Mouse (Mus musculus) embryonic facial prominence, embryonic 14.5 days (tissue): ENCODE measurements around the gene Skap1. TPM values are rescaled to one million over a fixed set of nuclear protein-coding genes. Genes with fewer than 3 reads are reported as not detected.
"Not testable (repeated sequence)": the region's sequence is repeated elsewhere in the genome, so short reads cannot be mapped to it uniquely, and the experiment has no call there.

Source experiments
- ATAC-seq: fragments of 200-750 bp; cut with Nextera tagmentation; 2 replicates; pipeline ENCODE4 v1.8.0; 2017; ENCODE audit warnings: low read depth, moderate number of reproducible peaks, moderate TSS enrichment
- DNase-seq: peaks from one replicate; pipeline ENCODE4 v3.0.0-alpha.2; 2015; ENCODE audit warnings: low spot score
- H3K27ac ChIP-seq: fragments of 300-500 bp; sonication (generic); replicated peaks from 2 replicates; pipeline ENCODE4 v1.5.1; 2014; ENCODE audit warnings: low read depth, mild to moderate bottlenecking, low read length, moderate library complexity
- H3K27me3 ChIP-seq: fragments of 300-500 bp; sonication (generic); replicated peaks from 2 replicates; pipeline ENCODE4 v1.6.1; 2014; ENCODE audit warnings: low read length; ENCODE audit not compliant: control insufficient read depth, insufficient read depth
- H3K36me3 ChIP-seq: fragments of 300-500 bp; sonication (generic); 2 replicates; pipeline ENCODE4 v1.6.1; 2014; ENCODE audit warnings: low read length, mixed read lengths; ENCODE audit not compliant: control insufficient read depth, insufficient read depth
- H3K4me1 ChIP-seq: fragments of 300-500 bp; sonication (generic); 2 replicates; pipeline ENCODE4 v1.6.1; 2014; ENCODE audit warnings: antibody characterized with exemption, low read length; ENCODE audit not compliant: control insufficient read depth, insufficient read depth
- H3K4me2 ChIP-seq: fragments of 300-500 bp; sonication (generic); 2 replicates; pipeline ENCODE4 v1.6.1; 2014; ENCODE audit warnings: low read depth, mild to moderate bottlenecking, low read length, moderate library complexity, mixed read lengths
- H3K4me3 ChIP-seq: fragments of 300-500 bp; sonication (generic); 2 replicates; pipeline ENCODE4 v1.5.1; 2014; ENCODE audit warnings: low read depth, mild to moderate bottlenecking, low read length
- H3K9ac ChIP-seq: fragments of 300-500 bp; sonication (generic); 2 replicates; pipeline ENCODE4 v1.6.1; 2014; ENCODE audit warnings: low read depth, mild to moderate bottlenecking, low read length, moderate library complexity, mixed read lengths
- H3K9me3 ChIP-seq: fragments of 300-500 bp; sonication (generic); 2 replicates; pipeline ENCODE4 v1.6.1; 2016; ENCODE audit warnings: low read length; ENCODE audit not compliant: control insufficient read depth
- WGBS: fragments of 180-500 bp; shearing (Covaris S2); extraction: QIAGEN DNeasy Blood & Tissue Kit; methylation state at CpG from one replicate; pipeline ENCODE4 v1.1.7; 2014; 5-methylcytosine and 5-hydroxymethylcytosine counted together
- polyA plus RNA-seq: library from polyadenylated mRNA; unstranded; fragments of >200 nt; fragmentation: Nextera tagmentation; extraction: Ambion mirVana; gene quantifications from 2 replicates; pipeline ENCODE4 v1.2.1, GENCODE M21; 2014

Gene Skap1
- polyA plus RNA-seq, 1 experiment from 2014 or later = 1.5 TPM

- H3K4me1 ChIP-seq, ATAC-seq, H3K9ac ChIP-seq, H3K9me3 ChIP-seq, DNase-seq, H3K27me3 ChIP-seq, H3K4me3 ChIP-seq, H3K36me3 ChIP-seq, H3K4me2 ChIP-seq, H3K27ac ChIP-seq: not testable (repeated sequence)
- 16% methylated on average over 7 of the region's 7 CpGs for WGBS
These were observed 320.5 kb downstream of the Skap1 start for GRCm38 (mm10) chr11:96784847-96785246.

GRCm38 (mm10) chr11:96786731-96787450 is 322.5 kb downstream of the Skap1 start:
- Histone ChIP-seq H3K27me3 (no peaks in the 10 kb centered on the region), H3K4me3 (no peak overlapping the region), H3K4me1 (peaks cover 15% of the 10 kb centered on the region), H3K4me2 (no peak overlapping the region), H3K9me3 (no peaks in the 10 kb centered on the region), H3K27ac (no peak overlapping the region), H3K36me3 (no peaks in the 10 kb centered on the region), H3K9ac (no peak overlapping the region)
- WGBS = 25% methylated on average over 9 of the region's 9 CpGs
- no peak for ATAC-seq
- no peak for DNase-seq

- Histone ChIP-seq H3K27ac (peak within 1 kb of the TSS; percentile 94), H3K4me2 (peak within 1 kb of the TSS; percentile 82), H3K27me3 (no peaks in the 10 kb centered on the region), H3K4me1 (peaks cover 20% of the 10 kb centered on the region), H3K4me3 (peak within 1 kb of the TSS; percentile 79), H3K36me3 (no peaks in the 10 kb centered on the region), H3K9ac (peak within 1 kb of the TSS; percentile 91), H3K9me3 (no peaks in the 10 kb centered on the region)
- peak; percentile 97 for DNase-seq
- 1% methylated on average over 84 of the region's 93 CpGs for WGBS
- ATAC-seq = peak; percentile 99
These were observed 324.7 kb downstream of the Skap1 start, which contains the start of gene Cbx1 for GRCm38 (mm10) chr11:96788871-96789795. Gene Cbx1, plus strand, starts transcription at chr11:96789127.

GRCm38 (mm10) chr11:96789990-96790389 is 325.6 kb downstream of the Skap1 start:
- peaks cover 20% of the 10 kb centered on the region for H3K4me1 ChIP-seq
- H3K4me3 ChIP-seq = peak overlapping the region; percentile 79
- DNase-seq (no peak), ATAC-seq (no peak)
- peak overlapping the region; percentile 94; the same call in 1 of the 2 replicates for H3K27ac ChIP-seq
- 8% methylated on average over 5 of the region's 5 CpGs for WGBS
- peak overlapping the region; percentile 91 for H3K9ac ChIP-seq
- H3K36me3 ChIP-seq = no peaks in the 10 kb centered on the region
- no peaks in the 10 kb centered on the region for H3K27me3 ChIP-seq
- H3K4me2 ChIP-seq = peak overlapping the region; percentile 82
- no peaks in the 10 kb centered on the region for H3K9me3 ChIP-seq

- H3K27ac ChIP-seq = no peak overlapping the region
- WGBS = 0% methylated on average over 1 of the region's 1 CpGs
- H3K4me1 ChIP-seq = peaks cover 20% of the 10 kb centered on the region
- peaks cover 6% of the 10 kb centered on the region for H3K36me3 ChIP-seq
- H3K9me3 ChIP-seq = no peaks in the 10 kb centered on the region
- peak overlapping the region; percentile 79 for H3K4me3 ChIP-seq
- peak overlapping the region; percentile 35; the same call in 1 of the 2 replicates for H3K9ac ChIP-seq
- DNase-seq (no peak), ATAC-seq (no peak)
- peak overlapping the region; percentile 82 for H3K4me2 ChIP-seq
- H3K27me3 ChIP-seq = no peaks in the 10 kb centered on the region
These were observed 326.3 kb downstream of the Skap1 start for GRCm38 (mm10) chr11:96790681-96791080.

GRCm38 (mm10) chr11:96795491-96795890 is 331.1 kb downstream of the Skap1 start:
- H3K4me3 ChIP-seq = no peak overlapping the region
- H3K4me1 ChIP-seq = peaks cover 14% of the 10 kb centered on the region
- H3K27ac ChIP-seq = no peak overlapping the region
- H3K4me2 ChIP-seq = no peak overlapping the region
- H3K9me3 ChIP-seq = no peaks in the 10 kb centered on the region
- 95% methylated on average over 13 of the region's 13 CpGs for WGBS
- no peak overlapping the region for H3K9ac ChIP-seq
- no peak for DNase-seq
- H3K36me3 ChIP-seq = peaks cover 27% of the 10 kb centered on the region
- no peak for ATAC-seq
- H3K27me3 ChIP-seq = no peaks in the 10 kb centered on the region

- Histone ChIP-seq H3K4me1 (peaks cover 8% of the 10 kb centered on the region), H3K27ac (no peak overlapping the region), H3K4me2 (no peak overlapping the region), H3K9me3 (no peaks in the 10 kb centered on the region), H3K36me3 (peaks cover 33% of the 10 kb centered on the region), H3K9ac (no peak overlapping the region), H3K4me3 (no peak overlapping the region), H3K27me3 (no peaks in the 10 kb centered on the region)
- ATAC-seq (no peak), DNase-seq (no peak)
- WGBS = 97% methylated on average over 2 of the region's 2 CpGs
These were observed 331.7 kb downstream of the Skap1 start for GRCm38 (mm10) chr11:96796081-96796480.

- Histone ChIP-seq H3K9ac (no peak overlapping the region), H3K27me3 (no peaks in the 10 kb centered on the region), H3K4me1 (peaks cover 7% of the 10 kb centered on the region), H3K27ac (no peak overlapping the region), H3K9me3 (no peaks in the 10 kb centered on the region), H3K4me3 (no peak overlapping the region), H3K36me3 (peaks cover 38% of the 10 kb centered on the region), H3K4me2 (no peak overlapping the region)
- DNase-seq = no peak
- WGBS = 57% methylated on average over 1 of the region's 1 CpGs
- no peak for ATAC-seq
These were observed 332.2 kb downstream of the Skap1 start for GRCm38 (mm10) chr11:96796586-96796985.
